Mouse (Mus musculus) brain, adult 2 months (tissue): ENCODE data around the gene Atxn1.

Experiments used
- DNase-seq: peaks from one replicate; pipeline ENCODE4 v3.0.0; 2011; ENCODE audit warnings: low read depth, low spot score

The Atxn1 gene

DNA sequence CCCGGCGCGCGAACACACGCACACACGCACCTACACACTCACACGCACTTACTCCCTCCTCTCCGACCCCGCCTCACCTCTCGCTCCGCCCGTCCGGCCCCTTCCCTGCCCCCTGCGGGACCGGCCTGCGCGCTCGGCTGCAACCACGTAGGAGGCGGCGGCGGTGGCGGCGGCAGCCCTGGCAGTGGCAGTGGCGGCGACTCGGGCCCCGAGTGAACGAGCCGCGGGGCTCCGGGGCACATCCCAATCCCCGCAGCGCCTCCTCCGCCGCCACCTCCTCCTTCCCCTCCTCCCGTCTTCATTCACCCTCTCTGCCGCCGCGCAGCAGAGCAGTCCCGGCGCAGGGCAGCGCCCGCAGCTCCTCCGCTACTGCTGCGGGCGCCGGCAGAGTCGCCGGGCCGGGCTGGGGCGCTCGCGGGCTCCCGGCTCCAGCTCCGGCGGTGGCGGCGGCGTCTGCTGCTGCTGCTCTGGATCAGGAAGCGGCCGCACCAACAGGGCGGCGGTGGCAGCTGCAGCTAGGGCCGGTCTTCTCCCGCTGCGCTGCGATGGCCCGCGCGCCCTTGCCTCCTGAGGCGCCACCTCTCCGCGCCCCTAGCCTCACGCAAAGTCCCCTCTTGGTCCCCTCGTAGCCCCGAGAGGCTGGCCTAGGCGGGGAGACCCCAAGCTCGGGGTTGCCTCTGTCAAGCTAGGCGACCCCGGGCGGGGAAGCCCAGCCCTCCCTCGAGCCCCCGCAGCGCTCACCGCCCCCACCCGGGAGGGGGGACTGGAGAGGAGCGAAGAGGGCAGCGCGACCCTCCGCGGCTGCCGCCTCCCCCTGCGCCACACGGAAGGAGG lies 1.1 kb downstream of the Atxn1 start:
- peak; percentile 87 for DNase-seq

DNA sequence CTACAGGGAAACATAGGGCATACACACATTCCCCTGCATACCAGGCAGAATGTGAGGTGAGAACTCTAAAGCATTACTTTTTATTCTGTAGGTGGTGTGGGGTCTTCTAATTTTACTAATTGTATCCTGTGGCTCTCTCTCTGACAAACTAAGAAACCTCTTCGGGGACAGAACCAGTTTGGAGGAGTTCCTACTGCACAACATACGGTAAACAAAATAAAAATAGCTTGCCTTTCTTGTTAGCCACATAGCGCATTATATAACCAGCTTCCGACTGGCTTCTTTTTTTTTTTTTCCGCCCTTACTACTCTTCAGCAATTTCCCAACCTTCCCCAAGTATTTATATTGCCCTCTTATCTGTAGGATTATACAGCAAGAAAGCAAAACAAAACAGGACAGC lies 2.0 kb downstream of the Atxn1 start:
- peak; percentile 79 for DNase-seq

DNA sequence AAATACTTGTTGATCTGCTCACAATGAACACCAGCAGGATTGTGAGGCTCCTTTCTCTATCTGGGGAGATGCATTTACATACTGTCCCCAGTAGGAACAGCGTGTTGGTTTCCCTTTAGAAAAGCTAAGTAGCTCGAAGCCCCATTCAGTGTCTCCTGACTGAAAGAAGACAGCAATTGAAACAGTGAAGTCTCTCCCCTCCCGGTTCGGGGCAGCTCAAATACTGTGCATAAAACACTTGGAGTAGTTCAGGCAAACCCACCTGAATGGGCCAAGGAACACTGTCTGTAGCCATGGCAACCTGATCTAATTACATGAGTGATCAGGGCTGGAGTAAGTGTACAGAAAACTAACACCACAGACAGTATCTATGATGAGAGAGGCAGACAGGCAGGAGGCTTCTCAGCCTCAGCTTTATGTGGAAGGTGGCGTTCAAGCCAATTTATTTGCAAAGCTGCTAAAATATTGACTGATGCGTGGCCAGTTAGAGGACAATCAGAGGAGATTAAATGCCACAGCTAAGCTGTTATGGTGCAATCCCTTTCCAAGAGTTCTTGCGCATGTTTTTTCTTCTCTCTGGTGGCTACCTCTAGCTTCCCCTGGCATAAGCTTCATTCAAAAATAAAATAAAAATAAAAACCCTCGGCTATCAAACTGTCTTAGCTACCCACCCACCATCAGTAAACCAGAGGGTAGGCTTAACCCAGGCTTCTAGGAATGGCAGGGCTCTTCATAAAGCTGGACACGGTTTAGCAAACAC lies 2.8 kb downstream of the Atxn1 start:
- peak; percentile 54 for DNase-seq

DNA sequence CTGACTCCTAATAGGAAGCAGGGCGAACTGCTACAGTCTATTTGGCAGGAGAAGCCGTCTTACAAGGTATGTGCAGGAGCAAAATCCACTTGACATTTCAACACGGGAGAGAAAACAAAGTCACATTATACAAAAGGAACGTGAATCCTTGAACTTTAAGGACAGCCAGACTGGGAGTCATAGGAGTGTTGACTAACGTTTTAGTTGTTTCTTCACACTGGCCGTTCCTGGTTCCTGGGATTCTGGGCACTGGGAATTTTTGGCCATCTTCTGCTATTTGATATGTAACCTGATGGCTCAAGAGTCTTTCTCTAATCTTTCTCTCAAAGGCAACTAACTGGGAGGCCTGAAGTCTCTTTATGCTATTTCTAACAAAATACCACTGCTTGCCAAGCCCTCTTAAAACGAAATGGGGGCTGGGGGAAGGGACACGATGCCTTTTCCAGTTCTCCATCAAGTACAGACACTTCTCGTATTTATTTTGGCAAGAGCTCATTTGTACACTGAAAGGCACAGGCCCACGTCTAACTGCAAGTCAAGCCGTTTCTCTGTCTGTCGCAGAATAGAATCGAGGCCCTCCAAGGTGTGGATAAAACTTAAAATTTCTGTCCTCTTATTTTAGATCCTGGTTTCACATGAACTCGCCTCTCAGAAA lies 4.4 kb downstream of the Atxn1 start:
- DNase-seq = no peak

DNA sequence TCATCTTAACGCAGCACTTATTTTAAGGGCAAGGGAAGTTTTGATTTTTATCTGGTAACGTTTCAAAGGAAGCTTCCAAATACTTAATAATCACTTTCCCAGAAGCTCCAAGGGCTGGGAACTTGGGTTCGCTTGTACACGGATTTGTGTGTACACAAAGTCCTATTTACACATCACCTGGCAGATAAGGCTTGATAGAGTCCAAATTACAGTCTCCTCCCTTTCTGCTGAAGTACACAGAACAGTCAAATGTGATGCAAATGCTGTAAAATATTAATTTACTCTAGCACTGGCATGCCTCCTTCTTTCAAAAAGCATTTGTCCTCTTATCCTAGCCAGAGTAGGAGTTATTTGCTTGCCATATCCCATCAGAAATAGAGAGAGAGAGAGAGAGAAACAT lies 6.5 kb downstream of the Atxn1 start:
- no peak for DNase-seq

DNA sequence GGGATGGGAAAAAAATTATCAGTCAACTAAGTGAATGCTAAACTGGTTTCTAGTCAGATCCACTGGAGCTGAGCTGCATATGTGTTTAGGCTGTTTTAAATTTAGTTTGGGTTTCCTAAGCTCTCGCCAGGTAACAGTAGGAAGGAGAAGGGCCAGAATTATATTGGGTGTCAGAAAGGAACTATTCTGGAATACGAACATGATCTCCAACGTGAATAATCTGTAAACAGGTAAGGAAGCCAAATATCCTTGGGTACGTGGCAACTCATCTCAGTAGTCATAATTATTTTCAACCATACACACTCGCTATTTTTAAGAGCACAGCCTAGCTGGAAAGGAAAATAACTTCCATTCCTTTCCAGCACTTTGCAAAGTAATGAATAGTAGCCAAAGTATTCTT lies 7.2 kb downstream of the Atxn1 start:
- no peak for DNase-seq

DNA sequence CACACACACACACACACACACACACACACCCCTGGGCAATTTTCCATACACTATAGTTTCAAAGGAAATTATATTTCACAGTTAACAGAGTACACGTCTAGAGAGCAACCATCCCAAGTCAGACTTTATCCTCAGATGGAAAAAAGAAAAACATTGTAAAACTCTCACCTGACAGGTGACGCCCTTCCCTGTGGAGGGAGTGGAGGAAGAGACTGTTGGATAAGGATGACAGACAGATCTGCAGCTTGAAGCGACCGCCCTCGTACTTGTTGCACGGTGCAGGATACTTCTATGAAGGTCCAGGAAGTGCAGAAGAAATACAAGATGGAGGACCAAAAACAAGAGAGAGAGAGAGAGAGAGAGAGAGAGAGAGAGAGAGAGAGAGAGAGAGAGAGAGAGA lies 8.5 kb downstream of the Atxn1 start:
- DNase-seq = no peak

DNA sequence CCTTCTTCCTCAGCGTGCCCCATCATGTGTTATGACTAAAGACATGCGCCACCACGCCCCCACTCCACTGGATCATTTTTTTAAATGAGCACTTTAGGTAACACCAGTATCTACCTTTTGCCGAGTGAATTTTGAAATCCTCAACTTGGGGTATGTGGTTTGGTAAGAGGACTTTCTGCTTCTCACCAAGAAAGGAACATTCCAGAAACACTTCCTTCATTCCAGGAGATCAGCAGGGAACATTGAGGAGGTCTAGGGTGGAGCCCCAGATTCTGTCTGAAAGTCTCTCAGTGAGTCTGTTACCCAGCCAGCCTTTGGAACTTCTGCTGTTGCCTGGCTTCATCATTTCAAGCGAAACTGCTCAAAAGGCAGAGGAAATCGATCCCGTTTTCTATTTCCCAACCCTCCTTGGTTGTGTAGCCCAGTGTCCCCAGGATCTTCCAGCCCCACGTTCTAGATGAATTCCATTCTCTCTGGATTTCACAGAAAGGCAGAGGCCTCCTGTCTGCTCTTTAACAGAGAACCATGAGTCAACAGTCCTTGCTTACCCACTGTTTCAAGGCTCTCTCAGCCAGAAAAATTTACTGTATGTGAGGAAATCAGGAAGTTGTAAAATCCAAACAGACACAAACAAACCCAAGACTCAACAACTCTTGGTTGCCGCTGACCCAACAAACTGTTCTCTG lies 9.3 kb downstream of the Atxn1 start:
- DNase-seq = no peak

DNA sequence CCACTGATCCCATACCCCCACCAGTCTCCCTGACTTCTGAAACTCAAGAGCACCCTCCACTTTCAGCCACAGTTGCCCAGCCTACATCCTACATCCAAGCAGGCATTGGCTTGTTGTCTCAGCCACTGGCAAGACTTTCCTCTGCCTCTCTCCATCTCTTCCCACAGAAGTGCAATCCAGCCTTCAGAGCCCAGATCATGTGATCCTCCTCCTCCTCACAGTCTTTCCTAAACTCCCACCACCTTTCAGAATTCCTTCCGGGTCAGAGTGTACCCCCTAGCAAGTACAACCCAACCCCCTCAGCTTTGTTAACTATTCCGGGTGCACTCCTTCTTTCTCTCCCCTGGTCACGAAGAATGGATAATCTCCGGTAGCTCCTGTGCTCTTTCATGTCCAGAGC lies 11.7 kb downstream of the Atxn1 start:
- DNase-seq = peak; percentile 81

DNA sequence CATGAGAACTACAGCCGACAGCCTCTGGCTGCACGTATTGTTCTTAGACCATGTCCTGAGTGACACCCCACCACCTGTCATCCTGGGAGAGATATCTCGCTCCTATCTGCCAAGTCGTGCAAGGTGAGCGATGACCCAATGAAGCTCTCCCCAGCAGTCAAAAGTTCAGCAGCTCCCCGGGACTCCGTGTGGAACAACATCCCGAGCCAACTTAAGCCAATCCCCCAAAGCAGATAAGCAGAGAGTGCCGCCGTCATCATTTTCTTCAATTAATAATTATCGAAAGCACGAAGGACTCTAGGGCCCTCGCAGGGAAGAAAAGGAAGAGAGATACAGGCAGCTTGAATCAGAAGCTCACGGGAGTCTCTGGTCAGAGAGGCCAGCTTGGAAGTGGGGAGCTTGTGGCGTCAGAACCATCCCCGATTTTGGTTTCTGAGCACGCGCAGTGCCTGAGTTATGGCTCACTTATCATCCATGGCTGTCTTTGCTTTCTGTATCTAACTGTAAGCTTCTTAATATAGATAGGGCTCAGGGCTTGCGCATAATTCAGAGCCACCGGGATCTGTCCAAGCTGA lies 13.7 kb downstream of the Atxn1 start:
- DNase-seq = no peak

DNA sequence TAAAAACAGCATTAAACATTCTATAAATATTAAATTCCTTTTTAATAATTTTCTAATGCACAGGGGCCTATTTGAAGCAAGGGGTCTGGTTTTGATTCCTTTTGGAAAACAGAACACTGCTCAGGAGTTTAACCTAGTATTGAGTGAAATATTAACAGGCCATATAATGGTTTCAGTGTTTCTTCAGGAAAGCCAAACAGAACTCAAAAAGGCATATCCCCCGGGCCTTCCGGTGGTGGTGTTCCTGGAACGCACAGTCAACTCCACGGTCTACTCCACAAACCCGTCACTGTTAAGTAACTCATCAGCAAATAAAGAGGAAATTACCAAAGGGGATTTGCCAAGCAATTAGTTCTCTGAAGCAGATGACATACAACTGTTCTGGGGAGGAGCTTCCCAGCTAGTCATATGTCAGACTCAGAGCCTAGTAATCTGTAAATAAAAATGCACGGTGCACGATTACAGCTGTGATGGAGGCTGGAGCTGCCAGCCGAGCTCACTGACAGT lies 14.4 kb downstream of the Atxn1 start:
- peak; percentile 43 for DNase-seq

DNA sequence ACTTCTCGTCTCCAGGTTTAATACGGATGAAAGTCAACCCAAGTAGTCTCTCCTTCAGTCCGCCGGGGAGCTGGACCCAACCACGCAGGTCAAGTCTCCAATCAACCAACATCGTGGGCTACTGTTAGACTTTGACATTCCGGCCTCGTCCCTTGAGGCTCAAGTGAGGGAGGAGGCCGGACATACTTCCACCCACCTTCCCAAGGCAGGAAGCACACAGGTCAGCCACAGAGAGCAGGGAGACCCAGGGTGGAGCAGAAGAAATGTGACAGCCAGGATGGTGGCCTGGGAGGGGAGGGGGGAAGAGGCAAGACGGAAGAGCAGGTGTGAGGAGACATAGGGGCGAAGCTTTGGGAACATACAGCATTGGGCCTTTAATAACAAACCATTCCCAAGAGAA lies 18.7 kb downstream of the Atxn1 start:
- DNase-seq = no peak

DNA sequence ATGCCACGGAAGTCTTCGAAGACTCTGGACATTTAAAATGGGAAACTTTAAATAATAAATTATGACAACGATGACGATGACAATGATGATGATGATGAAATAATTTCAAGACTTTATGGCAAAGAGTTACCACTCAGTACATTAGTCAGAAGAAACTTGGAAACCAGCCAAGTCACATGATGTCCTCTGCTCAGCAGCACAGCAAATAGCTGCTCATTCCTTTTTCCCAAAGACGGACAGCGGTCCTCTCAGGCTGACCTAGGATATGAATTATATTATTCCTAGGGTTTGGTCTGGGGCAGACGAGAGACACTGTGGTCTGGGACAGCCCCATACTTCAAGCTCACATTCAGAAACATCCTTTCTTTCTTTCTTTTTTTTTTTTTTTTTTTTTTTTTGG lies 22.5 kb downstream of the Atxn1 start:
- DNase-seq = peak; percentile 53

DNA sequence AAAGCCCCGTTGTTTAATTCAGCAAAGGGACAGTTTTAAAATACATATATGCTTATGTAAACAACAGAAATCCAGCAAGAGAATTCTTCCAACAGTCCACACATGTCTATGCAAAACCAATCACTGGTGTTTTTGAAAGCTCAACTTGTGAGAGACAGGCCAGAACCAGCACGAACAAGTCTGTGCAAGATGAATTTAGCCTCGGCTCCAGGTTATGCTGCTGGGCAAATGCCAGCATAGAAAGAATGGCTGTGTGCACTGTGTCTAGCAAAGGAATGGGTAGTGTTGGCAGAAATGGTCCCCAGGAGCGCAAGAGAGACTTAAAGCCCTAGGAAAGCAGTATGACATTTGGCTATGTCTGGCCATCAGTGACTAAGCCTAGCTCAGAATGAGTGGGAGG lies 24.1 kb downstream of the Atxn1 start:
- peak; percentile 61 for DNase-seq

DNA sequence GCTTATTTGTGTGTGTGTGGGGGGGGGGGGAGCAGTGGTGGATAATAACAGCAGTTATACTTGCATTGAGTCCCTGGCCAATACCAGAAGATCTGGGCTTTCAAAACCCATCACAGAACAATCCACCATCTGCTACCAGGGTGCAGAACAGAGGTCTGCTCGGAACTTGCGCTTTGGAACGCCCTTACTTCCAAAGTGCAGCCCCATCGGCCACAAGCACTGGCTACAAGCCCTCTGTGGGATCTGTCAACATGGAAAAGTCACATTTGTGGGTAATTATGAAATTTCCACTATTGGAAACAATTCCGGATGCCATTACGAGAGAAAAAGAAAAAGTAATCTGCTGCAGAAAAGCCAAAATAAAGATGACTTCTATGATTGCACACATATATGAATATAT lies 25.2 kb downstream of the Atxn1 start:
- DNase-seq = no peak

DNA sequence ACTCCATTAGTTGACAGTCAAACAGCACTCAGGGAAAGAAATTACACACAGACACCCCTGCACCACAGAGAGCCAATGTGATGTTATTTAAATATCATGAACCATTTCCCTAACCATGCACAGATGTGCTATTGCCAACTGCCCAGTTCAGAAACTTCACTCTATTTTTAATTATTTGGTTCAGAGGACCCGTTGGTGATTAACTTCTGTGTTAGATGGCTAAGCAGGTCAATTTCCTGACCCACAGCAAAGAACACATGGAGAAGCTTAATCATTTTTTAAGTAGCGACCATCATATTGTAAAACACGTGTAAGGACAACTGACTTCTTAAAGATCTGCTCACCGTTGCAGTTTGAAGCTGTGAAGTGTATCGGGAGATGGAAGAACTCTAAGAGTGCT lies 26.7 kb downstream of the Atxn1 start:
- DNase-seq = no peak

DNA sequence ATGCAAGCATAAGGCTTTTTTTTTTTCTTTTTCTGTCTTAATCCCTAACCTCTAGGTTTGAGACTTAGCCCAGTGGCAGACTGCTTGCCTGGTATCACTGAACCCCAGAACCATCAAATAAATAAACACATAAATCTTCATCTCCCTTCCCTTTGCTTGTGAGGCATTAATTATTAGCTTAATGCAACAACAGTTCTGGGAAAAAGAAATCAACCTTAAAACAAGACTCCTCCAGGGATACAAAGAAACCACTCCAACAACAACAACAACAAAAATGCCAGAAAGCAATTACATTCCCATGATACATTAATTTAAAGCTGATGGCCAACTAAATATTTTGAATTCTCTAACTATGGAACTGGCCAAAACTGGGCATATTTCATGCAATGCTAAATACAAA lies 28.0 kb downstream of the Atxn1 start:
- no peak for DNase-seq

DNA sequence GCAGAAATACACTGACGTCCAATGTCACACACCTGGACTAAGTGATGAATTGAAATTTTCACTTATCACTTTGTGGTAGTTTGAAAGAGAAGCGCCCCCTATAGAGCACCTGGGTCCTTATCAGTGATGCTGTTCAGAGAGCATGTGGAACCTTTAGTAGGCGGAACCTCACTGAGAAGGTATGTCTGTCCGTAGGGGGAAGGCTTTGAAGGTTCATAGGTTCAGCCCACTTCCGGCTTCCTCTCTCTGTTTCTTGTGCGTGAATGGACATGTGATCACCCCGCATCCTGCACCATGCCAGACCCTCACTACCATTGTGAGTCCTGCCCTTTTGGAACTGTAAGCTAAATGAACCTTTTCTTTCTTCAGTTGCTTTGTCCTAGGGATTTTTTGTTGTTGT lies 29.0 kb downstream of the Atxn1 start:
- no peak for DNase-seq

DNA sequence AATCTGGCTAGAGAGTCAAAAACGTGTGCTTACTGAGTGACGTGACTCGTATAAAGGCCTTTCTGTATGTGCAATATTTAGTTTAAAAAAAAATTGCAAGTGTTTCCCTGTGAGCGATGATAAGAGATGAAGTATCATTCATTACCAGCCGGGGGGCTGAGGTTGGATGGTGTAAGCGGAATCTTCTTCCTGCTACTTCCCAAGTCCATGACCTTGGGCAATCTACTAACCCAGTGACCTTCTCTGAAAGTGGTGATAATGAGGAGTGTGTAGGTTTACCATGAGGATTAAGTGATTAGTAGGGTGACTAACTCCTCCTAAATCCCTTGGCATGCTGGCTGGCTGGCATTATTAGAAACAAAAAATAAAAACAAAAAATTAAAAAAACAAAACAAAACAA lies 30.0 kb downstream of the Atxn1 start:
- no peak for DNase-seq

DNA sequence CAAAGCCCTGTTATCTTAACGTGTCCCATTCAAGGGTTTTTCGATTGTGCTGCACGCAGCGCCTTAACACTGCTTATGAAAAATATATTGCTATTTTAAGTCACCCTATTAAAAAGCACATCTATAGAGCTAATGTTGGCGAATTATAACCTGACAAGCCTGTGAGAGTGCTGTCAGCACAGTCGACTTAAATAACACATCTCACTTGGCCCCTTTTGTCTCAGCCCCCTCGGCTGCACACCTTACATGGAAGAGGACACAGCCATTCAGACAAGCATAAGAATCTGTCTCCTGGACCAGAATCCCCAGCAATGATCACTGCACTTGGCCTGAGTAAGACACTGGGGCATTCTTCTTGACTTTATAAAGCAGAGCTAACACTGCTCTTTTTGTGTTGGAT lies 30.7 kb downstream of the Atxn1 start:
- DNase-seq = no peak

DNA sequence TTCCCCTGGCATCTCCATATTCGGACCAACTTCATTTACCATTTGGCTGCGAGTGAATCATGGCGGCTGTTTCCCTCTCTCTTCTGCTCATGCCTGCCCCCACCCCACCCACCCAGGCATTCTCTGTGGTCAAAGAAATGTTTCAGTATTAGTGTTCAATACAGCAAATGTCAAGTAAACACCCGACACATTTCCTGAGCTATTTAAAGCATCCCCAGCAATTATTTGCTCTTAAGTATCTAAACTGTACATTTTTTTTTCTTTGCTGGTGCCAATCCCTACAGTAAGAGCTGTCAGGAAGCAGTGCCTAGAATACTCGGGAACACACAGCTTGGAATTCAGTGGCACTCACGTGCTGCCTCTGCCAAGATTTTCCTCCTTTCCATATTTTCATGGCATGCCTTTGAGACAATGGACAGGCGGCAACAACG lies 32.3 kb downstream of the Atxn1 start:
- peak; percentile 66 for DNase-seq
